Mouse (Mus musculus): Measurements from ENCODE around the gene Peg12.

DNA sequence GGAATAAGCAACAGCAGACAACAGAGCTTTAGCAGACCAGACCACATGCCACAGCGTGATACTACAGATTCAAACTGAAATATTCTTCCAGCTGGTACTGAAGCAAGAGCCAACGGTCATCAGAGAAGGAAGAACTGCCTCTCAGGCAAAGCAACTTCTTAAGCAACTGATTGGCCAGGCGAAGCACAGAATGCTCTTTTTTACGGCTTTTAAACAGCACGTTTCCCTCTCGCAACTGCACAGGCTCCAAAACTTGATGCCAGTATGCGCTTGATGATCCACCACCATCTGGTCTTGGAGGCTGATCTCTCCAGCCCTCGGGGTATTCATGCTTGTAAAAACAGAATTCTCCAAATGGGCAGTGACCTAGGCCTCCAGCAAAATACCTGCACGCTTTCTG lies 46.0 kb downstream of the Peg12 start:
- TF ChIP-seq CTCF (IDR thresholded peaks at IDR 0.05; ENCODE audit: insufficient read depth, low read depth, low read length) (no peak), POLR2A (IDR thresholded peaks at IDR 0.05; ENCODE audit: insufficient read depth, low read depth, low read length) (no peak)
